Mouse (Mus musculus) 416B (cell line): ENCODE data around the gene Pomt1.
A peak's percentile ranks its signal among the peaks of the same experiment; 100 is the strongest.
"Not testable (repeated sequence)": the region's sequence is repeated elsewhere in the genome, so short reads cannot be mapped to it uniquely, and the experiment has no call there.

Experiments used
- DNase-seq: peaks from one replicate; pipeline ENCODE4 v3.0.0; 2011; ENCODE audit warnings: low read depth

Pomt1 gene

DNA sequence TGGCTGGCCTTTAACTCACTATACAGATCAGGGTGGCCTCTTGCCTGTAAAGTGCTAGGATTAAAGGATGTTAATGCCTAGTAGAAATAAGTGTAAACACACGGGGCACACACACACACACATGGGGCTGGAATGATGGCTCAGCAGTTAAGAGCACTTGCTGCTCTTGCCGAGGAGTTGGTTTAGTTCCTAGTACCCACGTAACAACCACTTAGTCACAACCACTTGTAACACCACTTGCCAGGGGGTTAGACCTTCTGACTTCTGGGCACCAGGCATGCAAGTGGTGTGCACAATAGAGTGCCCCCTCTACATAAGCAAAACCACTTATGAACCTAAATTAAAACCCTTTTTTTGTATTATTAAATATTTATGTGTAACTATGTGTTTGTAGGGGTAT lies 47.6 kb downstream of the Pomt1 start:
- DNase-seq = no peak

DNA sequence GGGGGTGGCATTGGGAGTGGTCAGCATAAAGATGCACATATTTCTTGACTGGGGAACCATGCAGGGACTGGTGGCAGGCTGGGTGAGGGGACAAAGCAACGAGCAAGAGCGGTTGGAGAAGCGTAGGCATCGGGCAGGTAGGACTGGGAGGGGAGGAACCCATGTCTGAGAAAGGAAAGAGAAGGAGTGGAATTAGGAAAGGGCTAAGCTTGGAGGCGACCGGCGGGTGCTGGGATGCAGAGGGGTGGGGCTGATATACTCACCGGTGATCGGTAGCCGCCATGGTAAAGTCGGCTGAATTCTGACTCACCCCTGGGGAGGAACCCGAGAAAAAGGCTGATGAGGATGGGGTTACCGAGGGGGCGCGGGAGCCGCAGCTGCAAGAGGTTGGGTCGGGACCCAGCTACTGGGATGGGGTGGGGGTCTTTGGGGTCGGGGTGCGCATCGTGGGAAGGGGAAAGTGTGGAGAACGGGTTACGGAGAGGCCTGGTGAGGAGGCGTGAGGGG lies 51.0 kb downstream of the Pomt1 start, which contains the start of gene Golga2:
TSS of gene Golga2 (plus strand) at position 51 of the 507 bp plus-strand sequence.
- DNase-seq = no peak

DNA sequence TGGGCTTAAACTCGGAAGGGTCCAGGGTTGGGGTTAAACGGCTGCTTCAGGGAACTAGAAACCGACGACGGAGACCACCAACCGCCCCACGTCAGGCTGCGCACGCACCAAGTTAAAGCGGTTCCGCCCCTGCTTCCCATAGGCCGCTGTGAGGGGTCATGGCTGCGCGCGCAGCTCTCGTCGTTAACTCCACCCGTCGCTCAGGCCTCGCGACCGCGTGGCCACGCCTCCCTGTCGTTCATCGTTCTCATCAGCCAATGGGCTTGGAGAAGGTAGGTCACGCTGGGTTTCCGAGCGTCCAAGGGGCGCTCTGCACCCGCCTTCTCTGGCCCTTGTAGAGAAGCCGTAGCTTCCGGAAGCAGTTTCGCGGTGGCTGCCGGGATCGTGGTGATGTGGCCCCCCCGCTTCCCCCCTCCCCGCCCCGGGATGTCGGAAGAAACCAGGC lies 51.6 kb downstream of the Pomt1 start, which contains the start of gene Swi5:
TSS of gene Swi5 (minus strand) at position 153 of the 445 bp plus-strand sequence.
- DNase-seq = peak; percentile 99

DNA sequence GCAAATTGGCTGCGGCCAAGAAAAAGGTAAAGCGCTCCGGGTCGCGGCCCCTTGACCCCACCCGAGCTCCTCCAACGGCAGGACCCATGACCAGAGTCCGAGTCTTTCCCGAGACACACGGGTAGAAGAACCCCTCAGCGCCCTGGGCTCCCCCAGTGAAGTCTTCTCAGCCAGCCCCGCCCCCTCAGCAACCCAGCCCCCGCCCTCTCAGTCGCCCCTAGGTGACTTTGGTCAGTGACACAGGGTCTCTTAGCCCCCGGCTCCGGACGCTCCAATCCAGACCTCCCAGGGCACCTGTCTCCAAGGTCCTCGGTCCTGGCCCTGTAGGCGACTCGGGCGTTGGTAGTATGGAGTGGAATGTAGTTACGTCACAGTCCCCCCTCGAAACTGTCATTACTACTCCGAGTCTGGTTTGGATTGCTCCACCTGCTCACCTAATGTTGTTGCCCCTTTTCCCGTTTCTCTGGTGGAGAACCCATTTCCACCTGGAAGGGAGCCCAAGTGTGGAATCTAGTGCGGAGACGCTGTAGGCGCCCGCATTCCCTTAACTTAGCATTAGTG lies 52.1 kb downstream of the Pomt1 start:
- DNase-seq = peak; percentile 59

DNA sequence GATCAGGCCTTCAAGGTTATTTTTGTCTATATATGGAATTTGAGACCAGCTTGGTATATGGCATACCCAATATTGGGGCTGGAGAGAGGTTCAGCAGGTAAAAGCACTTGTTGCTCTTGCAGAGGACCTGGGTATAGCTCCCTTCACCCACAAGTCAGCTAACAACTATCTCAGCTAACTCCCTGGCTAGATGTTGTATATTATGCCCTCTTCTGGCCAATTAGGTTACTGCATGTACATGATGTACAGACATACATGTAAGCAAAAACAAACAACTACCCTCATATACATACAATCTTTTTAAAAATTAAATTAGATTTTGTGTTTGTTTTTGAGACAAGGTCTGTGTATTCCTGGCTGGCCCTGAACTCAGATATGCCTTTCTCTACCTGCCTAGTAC lies 53.2 kb downstream of the Pomt1 start:
- peak; percentile 87 for DNase-seq

DNA sequence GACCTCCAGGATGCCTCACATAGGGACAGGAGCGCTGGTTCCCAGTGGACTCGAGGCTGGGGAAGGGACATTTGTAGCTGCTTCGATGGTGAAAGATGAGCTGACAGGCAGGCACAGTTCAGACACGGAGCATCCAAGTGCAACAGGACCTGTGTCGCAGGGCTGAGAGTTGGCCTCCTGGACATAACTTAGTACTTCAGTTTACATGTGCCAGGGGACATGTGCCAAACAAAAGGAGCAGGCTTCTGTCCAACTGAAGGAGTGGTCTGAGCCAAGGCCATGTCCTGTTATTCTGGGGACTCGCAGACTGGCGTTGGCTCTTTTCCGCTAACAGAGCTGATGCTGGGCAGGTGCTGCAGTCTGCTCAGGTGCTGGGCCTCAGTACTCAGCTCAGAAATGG lies 58.0 kb downstream of the Pomt1 start:
- DNase-seq = no peak

DNA sequence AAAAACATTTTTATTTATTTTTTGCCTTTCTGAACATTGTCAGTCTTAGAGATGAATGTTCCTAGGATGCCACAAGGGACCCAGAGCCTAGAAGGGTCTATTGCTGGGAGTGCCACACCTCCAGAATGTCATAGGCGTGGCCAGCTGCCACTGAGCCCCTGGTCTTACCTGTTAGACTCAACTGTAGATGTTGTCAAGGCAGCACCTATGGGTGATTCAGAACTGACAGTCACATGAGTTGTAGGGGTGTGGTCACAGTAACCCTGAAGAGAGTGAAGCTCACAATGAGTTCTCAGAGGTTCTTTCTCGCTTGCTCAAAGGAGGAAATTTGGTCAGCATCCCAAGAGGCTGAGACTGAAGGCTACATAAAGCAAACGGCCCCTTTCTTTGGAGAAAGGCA lies 58.9 kb downstream of the Pomt1 start:
- DNase-seq = no peak

DNA sequence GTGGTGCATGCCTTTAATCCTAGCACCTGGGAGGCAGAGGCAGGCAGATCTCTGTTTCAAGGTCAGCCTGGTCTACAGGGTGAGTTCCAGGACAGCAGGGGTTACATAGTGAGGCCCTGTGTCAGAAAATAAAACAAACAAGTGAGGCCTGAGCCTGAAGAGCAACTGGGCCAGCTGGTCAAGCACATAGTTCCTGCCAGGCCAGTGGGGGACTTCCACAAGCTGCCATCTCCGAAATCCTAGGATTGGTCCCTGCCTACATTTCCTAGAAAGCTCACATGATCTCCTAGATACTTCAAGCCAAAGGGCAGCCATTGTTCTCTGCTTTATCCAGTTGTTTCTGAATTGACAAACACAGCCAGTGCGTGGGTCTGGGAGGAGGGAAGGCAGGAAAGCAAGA lies 59.5 kb downstream of the Pomt1 start:
- not testable (repeated sequence) for DNase-seq

DNA sequence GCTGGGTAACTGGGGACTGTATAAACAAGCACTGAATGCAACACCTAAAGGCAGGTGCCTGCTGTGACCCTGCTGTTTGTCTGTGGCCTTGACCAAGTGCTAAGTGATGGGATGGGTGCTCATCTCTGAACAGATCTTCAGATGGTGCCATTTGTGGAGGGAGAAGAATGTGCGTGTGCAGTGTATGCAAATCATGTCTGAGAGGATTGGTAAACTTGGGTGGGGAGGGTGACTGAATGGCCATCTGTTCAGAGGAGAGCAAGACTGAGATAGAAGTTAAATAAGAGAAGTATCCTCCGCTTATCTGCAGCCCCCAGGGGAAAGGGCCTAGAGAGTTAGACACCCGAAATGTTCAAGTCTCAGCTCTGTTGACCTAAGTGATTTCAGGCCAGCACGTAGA lies 63.1 kb downstream of the Pomt1 start:
- no peak for DNase-seq

DNA sequence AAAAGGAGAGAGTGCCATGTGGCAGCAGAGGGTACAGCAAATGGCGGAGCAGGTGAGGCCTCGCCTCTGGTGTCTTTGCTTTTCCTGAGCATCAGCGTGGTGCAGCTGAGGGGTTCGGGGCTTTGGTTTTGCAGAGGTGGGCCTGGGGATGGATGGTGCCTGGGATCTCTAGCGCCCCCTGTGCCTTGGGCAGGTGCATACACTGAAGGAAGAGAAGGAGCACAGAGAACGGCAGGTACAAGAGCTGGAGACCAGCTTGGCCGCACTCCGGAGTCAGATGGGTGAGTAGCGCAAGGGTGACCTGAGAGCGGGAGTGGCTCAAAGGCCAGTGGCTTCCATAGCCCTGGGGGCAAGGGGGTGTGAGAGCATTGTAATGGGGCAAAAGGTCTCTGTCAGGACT lies 66.6 kb downstream of the Pomt1 start:
- no peak for DNase-seq

DNA sequence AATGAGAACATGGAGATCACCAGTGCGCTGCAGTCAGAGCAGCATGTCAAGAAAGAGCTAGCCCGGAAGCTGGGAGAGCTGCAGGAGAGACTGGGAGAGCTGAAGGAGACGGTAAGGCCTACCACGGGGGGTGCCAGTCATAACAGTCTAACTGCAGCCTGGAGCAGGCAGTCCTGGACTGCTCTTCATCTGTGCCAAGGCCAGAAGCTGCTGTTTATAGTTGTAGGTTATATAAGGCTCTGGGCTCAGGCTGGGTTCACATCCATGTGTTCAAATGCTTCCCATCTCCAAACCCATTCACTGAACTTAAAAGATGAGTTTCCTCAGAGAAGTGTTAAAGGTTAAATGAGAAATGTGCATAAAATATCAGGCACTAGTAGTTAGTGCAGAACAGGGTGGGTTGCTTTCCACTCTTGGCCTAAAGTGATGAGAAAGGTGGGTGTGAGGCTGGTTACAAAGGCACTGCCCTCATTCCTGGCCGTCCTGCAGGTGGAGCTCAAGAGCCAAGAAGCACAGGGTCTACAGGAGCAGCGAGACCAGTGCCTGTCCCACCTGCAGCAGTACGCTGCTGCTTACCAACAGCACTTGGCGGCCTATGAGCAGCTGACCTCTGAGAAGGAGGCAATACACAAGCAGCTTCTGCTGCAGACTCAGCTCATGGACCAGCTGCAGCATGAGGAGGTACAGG lies 67.9 kb downstream of the Pomt1 start:
- DNase-seq = peak; percentile 55
